Mouse (Mus musculus) heart, adult 2 months (tissue): Measurements from ENCODE around the gene Dab1. TPM values are rescaled to one million over a fixed set of nuclear protein-coding genes. Genes with fewer than 3 reads are reported as not detected.

Experiments used
- DNase-seq, 2 experiments: peaks; one replicate each; pipeline ENCODE4 v3.0.0; 2021
- H3K27ac ChIP-seq: fragments of 200-600 bp; 2 replicates; pipeline ENCODE4 v1.8.1; 2022
- H3K27me3 ChIP-seq: fragments of 200-500 bp; 2 replicates; pipeline ENCODE4 v1.6.1; 2012; ENCODE audit warnings: mild to moderate bottlenecking, low read length, inconsistent platforms, mixed read lengths; ENCODE audit not compliant: control insufficient read depth, insufficient read depth
- H3K36me3 ChIP-seq: fragments of 200-500 bp; 2 replicates; pipeline ENCODE4 v1.6.1; 2012; ENCODE audit warnings: low read length, inconsistent platforms; ENCODE audit not compliant: control insufficient read depth, insufficient read depth
- H3K4me1 ChIP-seq: fragments of 200-500 bp; 2 replicates; pipeline ENCODE4 v1.6.1; 2011; ENCODE audit warnings: low read length; ENCODE audit not compliant: control insufficient read depth, insufficient read depth
- H3K4me3 ChIP-seq: fragments of 200-600 bp; 2 replicates; pipeline ENCODE4 v1.8.1; 2022
- H3K79me2 ChIP-seq: fragments of 200-500 bp; replicated peaks from 2 replicates; pipeline ENCODE4 v1.6.1; 2012; ENCODE audit warnings: mild to moderate bottlenecking, inconsistent platforms, low read length, moderate library complexity, mixed read lengths; ENCODE audit not compliant: control insufficient read depth, insufficient read depth
- H3K9ac ChIP-seq: fragments of 200-500 bp; 2 replicates; pipeline ENCODE4 v1.6.1; 2012; ENCODE audit warnings: low read depth, mild to moderate bottlenecking, control low read depth, inconsistent platforms, low read length, mixed read lengths
- CTCF ChIP-seq: fragments of 200-600 bp; IDR thresholded peaks from 2 replicates; pipeline ENCODE4 v1.8.1; 2022; ENCODE audit warnings: antibody characterized with exemption, mild to moderate bottlenecking, moderate library complexity
- EP300 ChIP-seq: fragments of 200-500 bp; IDR thresholded peaks from 2 replicates; pipeline ENCODE4 v1.6.1; 2011; ENCODE audit warnings: low read depth, low read length, control low read depth; ENCODE audit not compliant: insufficient read depth
- POLR2A ChIP-seq: fragments of 200-500 bp; IDR thresholded peaks from 2 replicates; pipeline ENCODE4 v1.6.1; 2011; ENCODE audit warnings: mild to moderate bottlenecking, low read depth, low read length, control low read depth; ENCODE audit not compliant: insufficient read depth
- WGBS: fragments of 180-500 bp; shearing (Covaris S2); methylation state at CpG from one replicate; pipeline ENCODE4 v1.1.7; 2018; 5-methylcytosine and 5-hydroxymethylcytosine counted together
- intact Hi-C: fragments of 180-260 bp; cut with DNase I; formaldehyde crosslinking; loops from one replicate; pipeline ENCODE4 v1.15.1; 2025
- polyA plus RNA-seq: library from polyadenylated mRNA; depleted of rRNA; stranded (reverse); fragments of >200 nt; gene quantifications from 2 replicates; pipeline ENCODE4 v1.2.3, GENCODE M21; 2012
- total RNA-seq, 2 experiments: library from RNA; stranded (reverse); gene quantifications; 2 replicates each; pipeline ENCODE4 v1.2.3; 2021

The Dab1 gene
- total and polyA plus RNA-seq, 3 experiments = 0.21 TPM; not detected in 2

DNA sequence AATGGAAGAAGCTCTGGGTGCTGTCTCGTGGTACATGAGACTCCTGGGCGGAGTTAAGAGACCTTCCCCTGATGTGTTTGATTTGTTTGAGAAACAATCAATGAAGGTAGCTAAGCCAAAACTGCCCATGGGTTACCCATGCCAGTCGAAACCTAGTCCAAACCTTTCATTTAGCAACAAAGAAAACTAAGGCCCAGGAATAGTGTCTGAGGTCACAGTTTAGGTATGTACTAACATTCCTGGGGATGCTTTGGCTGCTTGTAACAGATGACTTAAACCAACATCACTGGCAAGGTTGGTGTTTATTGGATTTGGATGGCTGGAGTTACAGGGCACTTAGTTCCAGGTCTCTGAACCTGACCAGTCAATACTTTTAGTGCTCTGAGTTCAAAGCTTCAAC, 610.1 kb downstream of the Dab1 start:
- Histone ChIP-seq H3K4me3 (no peak overlapping the region), H3K27ac (no peak overlapping the region), H3K4me1 (no peaks in the 10 kb centered on the region), H3K36me3 (no peaks in the 10 kb centered on the region), H3K79me2 (no peaks in the 10 kb centered on the region), H3K9ac (no peak overlapping the region), H3K27me3 (no peaks in the 10 kb centered on the region)
- WGBS = 71% methylated on average over 3 of the region's 3 CpGs
- DNase-seq = no peak
- no peak for TF ChIP-seq POLR2A
- no peak for TF ChIP-seq CTCF
- no peak for TF ChIP-seq EP300
- intact Hi-C loops = no loop called here

DNA sequence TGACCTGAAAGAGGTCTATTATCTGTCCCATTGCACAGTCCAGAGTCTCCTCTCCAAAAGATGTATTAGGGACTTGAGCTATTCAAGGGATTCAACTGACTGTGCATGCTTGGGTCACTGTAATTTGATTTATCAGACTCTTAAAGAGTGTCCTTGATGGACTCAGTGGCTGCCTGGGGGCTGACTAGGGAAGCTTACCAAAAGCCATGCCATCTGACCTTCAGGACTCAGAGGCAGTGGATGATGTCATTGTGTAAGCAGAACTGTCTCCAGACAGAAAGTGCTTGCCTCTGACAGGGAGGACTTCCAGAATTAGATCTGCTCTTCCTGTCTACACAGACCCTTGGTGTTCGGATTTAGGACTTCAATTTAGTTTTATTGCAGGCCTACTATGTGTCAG, 627.3 kb downstream of the Dab1 start:
- no peak overlapping the region for H3K9ac ChIP-seq
- H3K27me3 ChIP-seq = no peaks in the 10 kb centered on the region
- H3K36me3 ChIP-seq = no peaks in the 10 kb centered on the region
- no peaks in the 10 kb centered on the region for H3K79me2 ChIP-seq
- intact Hi-C loops = no loop called here
- no peak overlapping the region for H3K27ac ChIP-seq
- DNase-seq = no peak
- no peaks in the 10 kb centered on the region for H3K4me1 ChIP-seq
- no peak for TF ChIP-seq CTCF
- no peak for TF ChIP-seq EP300
- no peak for TF ChIP-seq POLR2A
- 13% methylated on average over 1 of the region's 1 CpGs for WGBS
- no peak overlapping the region for H3K4me3 ChIP-seq

DNA sequence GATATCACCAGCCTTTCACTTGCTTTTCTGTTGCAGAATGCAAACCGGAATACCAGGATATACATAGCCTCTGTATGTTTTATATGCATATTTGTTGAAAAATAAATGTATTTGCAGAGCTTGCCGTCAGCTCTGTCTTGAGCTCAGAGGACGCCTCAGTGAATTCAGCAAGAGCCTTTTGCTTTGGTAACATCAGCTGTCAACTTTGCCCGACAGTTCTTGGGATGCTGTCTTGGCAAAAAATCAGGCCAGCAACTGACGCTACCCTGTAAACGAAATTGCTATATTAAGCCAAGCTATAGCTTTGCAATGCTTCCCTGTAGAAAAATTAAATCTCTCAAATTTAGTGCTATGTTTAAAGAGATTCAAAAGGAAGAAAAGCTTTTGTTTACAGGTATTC, 630.3 kb downstream of the Dab1 start:
- WGBS = 67% methylated on average over 6 of the region's 6 CpGs

DNA sequence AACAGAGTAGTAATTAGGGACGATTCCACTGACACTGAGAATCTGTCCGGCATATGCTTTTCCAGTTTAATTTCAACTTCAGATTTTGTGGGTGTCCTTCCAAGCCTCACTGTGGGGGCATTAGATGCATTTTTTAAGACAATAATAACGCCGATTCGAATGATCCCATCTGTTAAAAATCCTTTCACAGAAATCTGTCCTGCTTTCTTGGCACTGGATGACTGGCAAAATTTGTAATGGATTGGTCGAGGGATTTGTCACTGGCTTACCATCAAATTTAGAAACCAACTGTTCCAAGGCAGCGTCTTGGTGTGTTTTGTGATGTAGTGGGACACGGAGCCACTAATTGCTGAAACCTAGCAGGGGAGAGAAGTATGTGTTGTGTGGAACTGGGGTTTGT, 638.6 kb downstream of the Dab1 start:
- no peak overlapping the region for H3K4me3 ChIP-seq
- intact Hi-C loops = no loop called here
- DNase-seq = no peak
- TF ChIP-seq EP300 = no peak
- no peak overlapping the region for H3K27ac ChIP-seq
- no peaks in the 10 kb centered on the region for H3K27me3 ChIP-seq
- no peak overlapping the region for H3K9ac ChIP-seq
- no peaks in the 10 kb centered on the region for H3K4me1 ChIP-seq
- 87% methylated on average over 8 of the region's 8 CpGs for WGBS
- no peaks in the 10 kb centered on the region for H3K36me3 ChIP-seq
- no peaks in the 10 kb centered on the region for H3K79me2 ChIP-seq

More for the DNA sequence above, 630.3 kb downstream of the Dab1 start:
- Histone ChIP-seq H3K9ac (no peak overlapping the region), H3K79me2 (no peaks in the 10 kb centered on the region), H3K27ac (no peak overlapping the region), H3K4me3 (no peak overlapping the region), H3K36me3 (no peaks in the 10 kb centered on the region), H3K4me1 (no peaks in the 10 kb centered on the region), H3K27me3 (no peaks in the 10 kb centered on the region)
- no peak for DNase-seq
- TF ChIP-seq CTCF = no peak
- TF ChIP-seq EP300 = no peak
- no peak for TF ChIP-seq POLR2A
- intact Hi-C loops = no loop called here

DNA sequence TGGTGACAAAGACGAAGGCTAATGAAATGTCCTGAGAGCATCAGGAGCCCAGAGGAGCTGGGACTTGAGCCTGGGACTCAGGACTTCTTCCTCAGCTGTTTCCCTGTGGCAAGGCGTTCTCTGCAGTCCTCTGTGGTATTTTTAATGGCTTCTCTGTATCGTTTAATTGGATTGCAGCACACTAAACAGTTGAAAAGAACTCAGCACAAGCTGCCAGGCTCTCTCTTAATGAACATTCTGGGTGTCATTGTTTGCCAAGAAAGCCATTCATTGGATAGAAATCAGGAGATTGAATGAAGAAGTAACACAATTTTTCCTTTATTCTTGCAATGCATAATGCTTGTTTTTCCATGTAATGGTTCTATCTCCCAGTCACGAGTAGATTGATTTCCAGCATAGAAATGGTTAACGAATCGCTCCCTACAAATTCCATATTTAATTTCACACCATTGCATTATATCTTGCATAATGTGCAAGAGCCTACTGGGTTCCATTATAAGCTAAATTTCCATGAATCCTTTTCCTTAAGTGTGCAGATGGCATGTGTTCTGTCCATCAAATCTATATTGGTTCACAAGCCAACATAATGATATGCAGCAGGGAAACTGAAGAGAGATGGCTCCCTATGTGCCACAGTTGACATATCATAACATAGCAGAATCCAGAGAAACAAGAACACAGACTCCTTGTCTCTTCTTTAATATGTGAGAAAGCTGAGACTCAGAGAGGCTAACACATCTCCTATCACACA, 650.4 kb downstream of the Dab1 start:
- Histone ChIP-seq H3K4me1 (no peaks in the 10 kb centered on the region), H3K27ac (no peak overlapping the region), H3K9ac (no peak overlapping the region), H3K79me2 (no peaks in the 10 kb centered on the region), H3K27me3 (no peaks in the 10 kb centered on the region), H3K36me3 (no peaks in the 10 kb centered on the region), H3K4me3 (no peak overlapping the region)
- intact Hi-C loops = no loop called here
- TF ChIP-seq EP300 (no peak), POLR2A (no peak), CTCF (no peak)
- 72% methylated on average over 6 of the region's 6 CpGs for WGBS
- no peak for DNase-seq

DNA sequence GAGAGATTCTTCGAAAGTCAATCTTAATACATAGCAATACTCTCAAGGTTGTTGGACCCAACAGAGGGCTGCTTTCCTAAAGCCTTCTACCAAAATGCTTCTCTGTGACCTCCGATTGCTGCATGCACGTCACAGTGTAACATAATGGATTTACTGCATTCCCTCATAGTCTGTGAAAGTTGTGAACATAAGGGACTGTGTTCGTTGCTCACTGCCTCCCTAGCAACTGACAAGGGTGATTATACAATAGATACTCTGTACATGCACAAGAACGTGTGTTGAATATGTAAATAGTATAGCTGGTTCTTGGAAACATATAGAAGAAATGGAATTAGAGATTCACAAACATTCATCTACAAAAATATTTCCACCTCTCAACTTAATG, 651.0 kb downstream of the Dab1 start:
- Histone ChIP-seq H3K4me3 (no peak overlapping the region), H3K79me2 (no peaks in the 10 kb centered on the region), H3K27me3 (no peaks in the 10 kb centered on the region), H3K9ac (no peak overlapping the region), H3K36me3 (no peaks in the 10 kb centered on the region), H3K4me1 (no peaks in the 10 kb centered on the region), H3K27ac (no peak overlapping the region)
- 76% methylated on average over 5 of the region's 5 CpGs for WGBS
- intact Hi-C loops = no loop called here
- TF ChIP-seq POLR2A (no peak), EP300 (no peak), CTCF (no peak)
- DNase-seq = no peak
